Mouse (Mus musculus) hindbrain, embryonic 13.5 days (tissue): ENCODE data around the gene Gsta3. TPM values are rescaled to one million over a fixed set of nuclear protein-coding genes. Genes with fewer than 3 reads are reported as not detected.
"Not testable (repeated sequence)": the region's sequence is repeated elsewhere in the genome, so short reads cannot be mapped to it uniquely, and the experiment has no call there.

ENCODE experiments used
- ATAC-seq: fragments of 200-750 bp; cut with Nextera tagmentation; 2 replicates; pipeline ENCODE4 v1.8.0; 2017; ENCODE audit warnings: moderate TSS enrichment; ENCODE audit not compliant: low FRiP score
- H3K27ac ChIP-seq: fragments of 300-500 bp; sonication (generic); 2 replicates; pipeline ENCODE4 v1.5.1; 2015; ENCODE audit warnings: inconsistent platforms, mild to moderate bottlenecking, moderate library complexity
- H3K27me3 ChIP-seq: fragments of 300-500 bp; sonication (generic); 2 replicates; pipeline ENCODE4 v1.6.1; 2015; ENCODE audit warnings: mild to moderate bottlenecking, inconsistent platforms
- H3K36me3 ChIP-seq: fragments of 300-500 bp; sonication (generic); 2 replicates; pipeline ENCODE4 v1.6.1; 2015; ENCODE audit warnings: mild to moderate bottlenecking, inconsistent platforms
- H3K4me1 ChIP-seq: fragments of 300-500 bp; sonication (generic); replicated peaks from 2 replicates; pipeline ENCODE4 v1.6.1; 2015; ENCODE audit warnings: inconsistent platforms
- H3K4me2 ChIP-seq: fragments of 300-500 bp; sonication (generic); 2 replicates; pipeline ENCODE4 v1.6.1; 2015; ENCODE audit warnings: inconsistent platforms, mild to moderate bottlenecking, moderate library complexity
- H3K4me3 ChIP-seq: fragments of 300-500 bp; sonication (generic); 2 replicates; pipeline ENCODE4 v1.5.1; 2015; ENCODE audit warnings: mild to moderate bottlenecking, inconsistent platforms
- H3K9ac ChIP-seq: fragments of 300-500 bp; sonication (generic); 2 replicates; pipeline ENCODE4 v1.6.1; 2015; ENCODE audit warnings: mild to moderate bottlenecking, inconsistent platforms
- H3K9me3 ChIP-seq: fragments of 300-500 bp; sonication (generic); 2 replicates; pipeline ENCODE4 v1.6.1; 2016; ENCODE audit warnings: inconsistent platforms
- WGBS: fragments of 180-500 bp; shearing (Covaris S2); methylation state at CpG from one replicate; pipeline ENCODE4 v1.1.7; 2015; 5-methylcytosine and 5-hydroxymethylcytosine counted together
- polyA plus RNA-seq: library from polyadenylated mRNA; unstranded; fragments of >200 nt; fragmentation: Nextera tagmentation; extraction: Ambion mirVana; gene quantifications from 2 replicates; pipeline ENCODE4 v1.2.1, GENCODE M21; 2015

Gene Gsta3
- polyA plus RNA-seq, 1 experiment from 2014 or later = 0.57 TPM

DNA sequence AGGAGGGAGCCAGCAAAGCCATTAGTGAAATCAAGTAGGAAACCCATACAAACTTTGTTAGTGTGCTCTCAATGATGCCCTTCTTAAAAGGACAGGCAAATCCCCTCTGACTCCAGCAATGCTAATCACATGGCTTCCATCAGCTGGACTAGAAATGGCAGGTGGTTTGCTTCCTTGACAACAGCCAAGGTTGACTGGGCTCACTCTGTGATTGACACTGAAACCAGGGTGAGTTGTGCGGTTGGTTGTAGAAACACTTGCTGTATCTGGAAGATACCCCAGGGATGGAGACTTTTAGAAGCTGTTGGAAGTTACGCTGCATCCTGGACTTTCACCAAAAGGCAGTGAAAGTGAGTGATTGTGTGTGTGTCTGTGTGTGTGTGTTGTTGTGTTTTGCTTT is 44.3 kb downstream of the Gsta3 start:
- not testable (repeated sequence) for H3K27ac ChIP-seq, ATAC-seq, H3K9ac ChIP-seq, H3K4me1 ChIP-seq, H3K4me3 ChIP-seq, H3K4me2 ChIP-seq, H3K27me3 ChIP-seq, H3K36me3 ChIP-seq, H3K9me3 ChIP-seq
- 86% methylated on average over 2 of the region's 2 CpGs for WGBS

DNA sequence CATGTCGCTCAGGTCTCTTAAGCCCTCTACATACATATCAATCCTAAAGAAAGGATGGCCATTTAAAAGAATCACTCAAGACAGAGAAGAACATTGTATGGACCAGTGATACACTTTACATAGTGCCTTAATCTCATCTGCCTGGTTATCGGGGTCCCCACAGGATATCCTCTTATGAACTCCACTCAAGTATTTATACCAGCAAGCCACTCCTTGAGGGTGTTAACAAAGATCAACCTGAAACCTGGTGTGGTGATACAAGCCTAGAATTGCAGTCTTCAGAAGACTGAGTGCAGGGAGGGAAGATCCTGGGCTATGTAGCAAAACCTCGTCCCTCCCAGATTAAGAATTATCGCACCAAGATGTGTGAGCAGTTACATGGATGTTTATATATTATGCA is 51.0 kb downstream of the Gsta3 start:
- Histone ChIP-seq H3K4me2 (no peak overlapping the region), H3K4me1 (no peaks in the 10 kb centered on the region), H3K27me3 (no peaks in the 10 kb centered on the region), H3K9me3 (no peaks in the 10 kb centered on the region), H3K36me3 (no peaks in the 10 kb centered on the region), H3K4me3 (no peak overlapping the region), H3K27ac (no peak overlapping the region), H3K9ac (no peak overlapping the region)
- WGBS = 95% methylated on average over 4 of the region's 4 CpGs
- ATAC-seq = no peak

DNA sequence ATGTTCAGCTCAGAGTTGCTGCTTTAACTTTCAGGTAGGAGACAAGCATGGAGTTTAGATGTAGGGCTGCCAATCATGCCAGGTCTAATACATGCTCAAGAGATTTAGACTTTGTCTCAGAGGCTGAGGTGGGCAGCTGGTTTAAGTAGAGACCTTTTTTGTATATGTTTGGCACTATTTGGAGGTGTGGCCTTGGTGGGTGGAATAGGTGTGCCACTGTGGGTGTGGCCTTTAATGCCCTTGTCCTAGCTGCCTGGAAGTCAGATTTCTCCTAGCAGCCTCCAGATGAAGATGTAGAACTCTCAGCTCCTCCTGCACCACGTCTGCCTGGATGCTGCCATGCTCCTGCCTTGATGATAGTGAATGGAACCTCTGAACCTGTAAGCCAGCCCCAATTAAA is 52.2 kb downstream of the Gsta3 start:
- H3K9ac ChIP-seq = no peak overlapping the region
- no peaks in the 10 kb centered on the region for H3K36me3 ChIP-seq
- H3K4me2 ChIP-seq = no peak overlapping the region
- no peaks in the 10 kb centered on the region for H3K27me3 ChIP-seq
- WGBS = 81% methylated on average over 1 of the region's 1 CpGs
- H3K9me3 ChIP-seq = no peaks in the 10 kb centered on the region
- no peaks in the 10 kb centered on the region for H3K4me1 ChIP-seq
- no peak for ATAC-seq
- H3K27ac ChIP-seq = no peak overlapping the region
- no peak overlapping the region for H3K4me3 ChIP-seq

DNA sequence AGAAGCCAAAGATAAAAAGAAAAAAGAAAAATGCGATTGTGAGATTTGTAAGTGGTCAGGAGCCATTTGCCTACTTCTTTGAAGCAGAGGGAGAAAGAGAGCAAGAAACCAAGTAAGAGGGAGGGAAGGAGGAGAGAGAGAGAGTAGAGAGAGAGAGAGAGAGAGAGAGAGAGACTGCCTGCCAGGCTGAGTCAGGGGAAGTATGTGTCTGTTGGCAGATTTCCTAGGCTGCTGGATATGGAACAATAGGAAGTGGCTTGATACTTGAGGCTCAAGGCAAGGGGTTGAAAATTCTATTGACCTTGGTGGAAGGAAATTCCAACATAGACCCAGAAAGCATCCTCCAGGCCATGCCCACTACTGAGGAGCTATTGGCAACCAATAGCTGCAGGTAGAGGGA is 55.8 kb downstream of the Gsta3 start:
- Histone ChIP-seq H3K4me2 (no peak overlapping the region), H3K27me3 (no peaks in the 10 kb centered on the region), H3K27ac (no peak overlapping the region), H3K4me1 (no peaks in the 10 kb centered on the region), H3K9me3 (no peaks in the 10 kb centered on the region), H3K9ac (no peak overlapping the region), H3K36me3 (no peaks in the 10 kb centered on the region), H3K4me3 (no peak overlapping the region)
- 91% methylated on average over 1 of the region's 1 CpGs for WGBS
- no peak for ATAC-seq

DNA sequence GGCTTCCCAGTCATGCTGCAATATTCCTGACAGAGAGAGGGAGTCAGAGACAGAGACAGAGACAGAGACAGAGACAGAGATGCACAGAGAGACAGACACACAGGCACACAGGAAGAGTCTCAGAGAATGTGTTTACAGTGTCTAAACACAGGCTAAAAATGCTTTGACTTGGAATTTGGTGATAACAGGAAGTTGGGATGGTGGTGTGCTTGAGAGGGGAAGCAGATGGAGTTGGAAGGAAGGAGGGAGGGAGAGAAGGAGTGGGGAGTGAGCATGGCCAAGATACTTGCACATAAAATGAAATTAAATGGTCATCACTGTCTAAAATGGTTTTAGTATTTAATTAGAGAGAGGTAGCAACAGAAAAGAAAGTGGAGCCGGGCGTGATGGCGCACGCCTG is 57.7 kb downstream of the Gsta3 start:
- no peak for ATAC-seq
- Histone ChIP-seq H3K4me3 (no peak overlapping the region), H3K4me1 (no peaks in the 10 kb centered on the region), H3K9ac (no peak overlapping the region), H3K4me2 (no peak overlapping the region), H3K36me3 (no peaks in the 10 kb centered on the region), H3K27me3 (no peaks in the 10 kb centered on the region), H3K9me3 (no peaks in the 10 kb centered on the region), H3K27ac (no peak overlapping the region)
- 95% methylated on average over 4 of the region's 4 CpGs for WGBS

DNA sequence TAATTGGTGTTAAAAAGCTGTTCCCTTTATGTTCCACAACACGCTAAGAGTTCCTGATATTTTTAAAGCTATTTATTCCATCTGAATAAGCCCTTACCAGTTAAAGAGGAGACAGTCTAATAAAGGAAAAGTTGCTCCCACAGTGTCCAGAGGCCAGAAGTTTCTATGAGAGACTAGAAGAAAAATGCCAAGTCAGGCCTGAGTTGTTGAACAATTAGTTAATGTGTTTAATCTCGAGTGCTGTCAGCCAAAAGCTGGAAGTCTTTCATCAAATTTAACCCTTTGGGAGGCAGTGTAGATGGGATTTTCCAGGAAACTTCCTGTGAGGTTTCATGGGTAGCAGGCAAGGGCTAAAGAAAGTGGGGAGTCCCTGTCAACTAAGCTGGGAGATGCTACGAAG is 59.4 kb downstream of the Gsta3 start:
- no peaks in the 10 kb centered on the region for H3K4me1 ChIP-seq
- H3K27me3 ChIP-seq = no peaks in the 10 kb centered on the region
- no peak overlapping the region for H3K9ac ChIP-seq
- WGBS = 58% methylated on average over 3 of the region's 3 CpGs
- H3K4me3 ChIP-seq = no peak overlapping the region
- H3K36me3 ChIP-seq = no peaks in the 10 kb centered on the region
- H3K4me2 ChIP-seq = no peak overlapping the region
- no peaks in the 10 kb centered on the region for H3K9me3 ChIP-seq
- H3K27ac ChIP-seq = no peak overlapping the region
- ATAC-seq = no peak

DNA sequence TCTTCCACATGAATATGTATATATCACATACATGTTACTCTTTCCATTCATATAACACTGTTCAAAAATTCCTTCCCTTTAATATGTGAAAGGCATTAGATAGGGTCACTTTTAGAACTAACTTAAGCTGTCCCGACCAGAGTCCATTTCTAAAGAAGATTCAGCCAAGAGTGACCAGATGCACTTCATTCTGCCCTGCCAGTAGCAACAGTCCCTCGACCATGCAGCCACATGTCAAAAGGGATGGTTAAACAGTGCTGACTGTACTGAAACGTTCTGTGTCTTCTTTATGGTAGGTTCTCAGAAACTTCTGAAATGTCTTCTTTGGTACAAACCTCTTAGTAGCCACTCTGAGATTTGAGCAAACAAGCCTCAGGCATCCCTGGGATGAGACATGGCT is 61.3 kb downstream of the Gsta3 start:
- no peaks in the 10 kb centered on the region for H3K27me3 ChIP-seq
- no peak overlapping the region for H3K4me3 ChIP-seq
- no peak for ATAC-seq
- H3K4me2 ChIP-seq = no peak overlapping the region
- WGBS = 88% methylated on average over 3 of the region's 3 CpGs
- no peak overlapping the region for H3K9ac ChIP-seq
- no peak overlapping the region for H3K27ac ChIP-seq
- H3K36me3 ChIP-seq = no peaks in the 10 kb centered on the region
- H3K9me3 ChIP-seq = no peaks in the 10 kb centered on the region
- no peaks in the 10 kb centered on the region for H3K4me1 ChIP-seq

DNA sequence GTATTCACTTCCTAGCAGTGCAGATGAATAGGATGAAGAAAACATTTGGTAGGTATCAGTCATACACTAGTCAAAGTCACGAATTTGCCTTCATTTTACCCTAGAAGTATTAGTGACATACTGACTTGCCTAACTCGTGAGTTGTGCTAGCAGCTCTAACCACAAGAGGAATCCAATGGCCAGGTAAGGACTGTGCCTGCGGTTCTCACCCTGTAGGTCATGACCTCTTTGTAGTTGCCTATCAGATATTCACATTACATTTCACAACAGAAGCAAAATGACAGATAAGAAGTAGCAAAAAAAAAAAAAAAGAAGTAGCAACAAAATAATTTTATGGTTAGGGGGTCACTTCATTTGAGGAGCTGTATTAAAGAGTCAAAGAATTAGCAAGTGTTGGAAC is 63.8 kb downstream of the Gsta3 start:
- no peak overlapping the region for H3K4me2 ChIP-seq
- no peak for ATAC-seq
- H3K4me3 ChIP-seq = no peak overlapping the region
- H3K9ac ChIP-seq = no peak overlapping the region
- no peaks in the 10 kb centered on the region for H3K4me1 ChIP-seq
- no peak overlapping the region for H3K27ac ChIP-seq
- no peaks in the 10 kb centered on the region for H3K36me3 ChIP-seq
- no peaks in the 10 kb centered on the region for H3K9me3 ChIP-seq
- H3K27me3 ChIP-seq = no peaks in the 10 kb centered on the region
- WGBS = 85% methylated on average over 3 of the region's 3 CpGs

DNA sequence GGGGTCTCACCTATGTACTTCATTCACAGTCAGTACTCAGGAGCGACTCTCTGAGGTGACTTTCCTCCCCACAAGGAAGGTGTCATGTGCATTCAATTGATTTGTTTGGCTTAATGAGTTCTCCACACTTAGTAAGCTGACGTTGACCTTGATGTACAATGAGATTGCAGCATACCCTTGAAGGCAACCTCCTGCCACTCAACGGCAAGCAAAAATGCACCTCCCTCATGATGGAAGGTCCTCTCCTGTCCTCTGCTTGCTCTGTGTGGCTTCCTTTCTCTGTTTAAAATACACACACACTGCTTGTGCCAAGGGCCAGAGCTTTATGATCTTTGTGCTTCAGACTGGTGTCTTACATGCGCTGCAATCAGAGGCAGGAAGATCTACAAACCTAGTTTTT is 64.3 kb downstream of the Gsta3 start:
- no peaks in the 10 kb centered on the region for H3K4me1 ChIP-seq
- no peak overlapping the region for H3K9ac ChIP-seq
- no peaks in the 10 kb centered on the region for H3K27me3 ChIP-seq
- 90% methylated on average over 4 of the region's 4 CpGs for WGBS
- no peak for ATAC-seq
- no peak overlapping the region for H3K4me3 ChIP-seq
- no peak overlapping the region for H3K27ac ChIP-seq
- no peaks in the 10 kb centered on the region for H3K9me3 ChIP-seq
- no peak overlapping the region for H3K4me2 ChIP-seq
- no peaks in the 10 kb centered on the region for H3K36me3 ChIP-seq

DNA sequence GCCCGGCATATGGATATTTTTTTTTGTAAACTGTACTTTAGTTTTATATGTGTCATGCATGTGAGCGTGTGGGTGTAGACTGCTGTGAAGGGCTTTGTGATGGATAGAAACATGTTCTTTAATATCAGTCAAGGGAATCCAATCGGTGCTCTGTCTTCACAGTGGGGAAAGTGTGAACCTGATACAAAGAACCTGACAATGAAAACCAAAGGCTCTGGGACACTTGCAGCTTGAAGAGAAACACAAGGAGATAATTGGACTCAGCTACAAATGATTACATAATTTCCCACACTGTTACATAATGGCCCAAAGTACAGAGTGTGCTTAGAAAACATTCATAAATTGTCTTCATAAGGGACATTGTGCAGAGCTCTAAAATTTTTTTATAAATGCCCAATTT is 65.1 kb downstream of the Gsta3 start:
- no peak for ATAC-seq
- Histone ChIP-seq H3K4me3 (no peak overlapping the region), H3K4me2 (no peak overlapping the region), H3K27me3 (no peaks in the 10 kb centered on the region), H3K9me3 (no peaks in the 10 kb centered on the region), H3K9ac (no peak overlapping the region), H3K36me3 (no peaks in the 10 kb centered on the region), H3K4me1 (no peaks in the 10 kb centered on the region), H3K27ac (no peak overlapping the region)
- 93% methylated on average over 3 of the region's 3 CpGs for WGBS

DNA sequence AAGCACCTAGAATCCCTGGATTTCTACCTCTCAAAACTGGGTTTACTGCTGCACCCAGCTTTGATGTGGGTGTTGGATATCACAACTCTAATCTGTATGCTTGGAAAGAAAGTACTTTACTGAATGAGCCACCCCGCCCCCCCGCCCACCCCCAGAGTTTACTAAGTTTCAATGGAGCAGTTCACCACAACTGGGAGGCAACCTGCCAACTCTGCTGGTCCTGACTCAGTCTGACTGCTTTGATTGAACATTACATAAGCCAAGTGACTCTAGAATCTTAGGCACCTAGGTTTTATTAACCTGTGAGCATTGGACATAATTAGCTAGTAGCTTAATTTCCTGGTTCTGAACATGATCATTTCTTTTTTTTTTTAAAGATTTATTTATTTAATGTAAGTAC is 73.9 kb downstream of the Gsta3 start:
- Histone ChIP-seq H3K9me3 (no peaks in the 10 kb centered on the region), H3K27ac (no peak overlapping the region), H3K36me3 (no peaks in the 10 kb centered on the region), H3K4me1 (no peaks in the 10 kb centered on the region), H3K9ac (no peak overlapping the region), H3K27me3 (no peaks in the 10 kb centered on the region), H3K4me3 (no peak overlapping the region), H3K4me2 (no peak overlapping the region)
- ATAC-seq = no peak
- WGBS = 98% methylated on average over 2 of the region's 2 CpGs

Other genes with a start within 250 kb of the Gsta3 start
- gene Tram2, start 161.4 kb upstream of the Gsta3 start, polyA plus RNA-seq = 2.4 and 3.0 TPM in 2 replicates
- 18.5 TPM in 2 replicates for gene Tmem14a, start 22.0 kb upstream of the Gsta3 start, polyA plus RNA-seq
- not detected in 2 replicates for gene Khdc1a, start 109.1 kb downstream of the Gsta3 start, polyA plus RNA-seq
- not detected in 2 replicates for gene Khdc1c, start 127.7 kb downstream of the Gsta3 start, polyA plus RNA-seq
- gene Khdc1b, start 143.0 kb downstream of the Gsta3 start, polyA plus RNA-seq = 0.08 TPM in 1 of 2 replicates, not detected in the other